8 mouse cellular contexts compared by ENCODE assay signal in the genomic region with DNA sequence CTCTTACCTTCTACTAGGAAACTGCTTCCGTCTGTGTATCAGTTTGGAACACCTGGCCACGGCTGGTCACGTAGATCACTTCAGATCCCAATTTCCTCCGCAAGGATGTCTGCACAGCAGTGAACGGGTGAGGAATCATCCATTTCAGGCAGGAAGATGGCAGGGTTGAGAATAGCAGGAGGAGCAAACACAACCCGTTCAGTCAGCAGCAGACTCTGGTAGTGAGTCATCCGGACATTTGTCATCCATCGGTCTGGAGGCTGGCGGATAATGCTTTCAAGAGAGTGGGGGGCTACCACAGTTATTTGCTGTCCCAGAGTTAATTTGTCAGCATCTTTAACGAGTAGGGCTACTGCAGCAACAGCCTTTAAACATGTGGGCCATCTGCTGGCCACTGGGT.
DNase-seq lines count a peak whose midpoint lies in the region; TF ChIP-seq lines count a peak whose summit lies in the region.
"Not testable (repeated sequence)": the region's sequence is repeated elsewhere in the genome, so short reads cannot be mapped to it uniquely, and the experiment has no call there.

No protein-coding gene starts in this region.

- H3K4me3 ChIP-seq in left cerebral cortex, adult 2 months = peak overlapping the region; percentile 19; the same call in 1 of the 2 replicates

- intact Hi-C loops in left cerebral cortex, adult 2 months (cut with DNase I) = not testable (repeated sequence)

- not testable (repeated sequence) for H3K27ac ChIP-seq in left cerebral cortex, adult 2 months

- peak; percentile 76 for DNase-seq in 3T3-L1 (ENCODE audit: low read depth, low spot score)
- peak; percentile 37 for DNase-seq in Muller cell, postnatal 12 days (ENCODE audit: inconsistent ontology term)
- peak; percentile 14 to 28 for DNase-seq in adrenal gland, postnatal 36 days
- peak; percentile 38 to 40 for DNase-seq in frontal cortex, postnatal 36 days (ENCODE audit: low spot score in 2 of 2)
- DNase-seq in layer of hippocampus, adult 8-10 months (ENCODE audit: low spot score in 2 of 2) = peak; percentile 18 to 28
- DNase-seq in left cerebral cortex, adult 2 months (ENCODE audit: extremely low spot score in 1 of 2, low spot score in 2 of 2) = peak; percentile 17 to 20
- peak; percentile 45 for DNase-seq in right cerebral cortex, adult 18-20 months
- DNase-seq in telencephalon, adult 2 months (ENCODE audit: low read depth, low spot score) = peak; percentile 15

- TF ChIP-seq CTCF in left cerebral cortex, adult 2 months (IDR thresholded peaks at IDR 0.05) = not testable (repeated sequence)

Comparison
In these comparisons a context has a peak if more than half of its experiments do, and no peak if none do; other contexts are left out.
1. DNase-seq: peak in every context shown above with its lines; median percentile 76 in 3T3-L1; 45 in right cerebral cortex, adult 18-20 months; 39 in frontal cortex, postnatal 36 days; 37 in Muller cell, postnatal 12 days; 23 in layer of hippocampus, adult 8-10 months; 21 in adrenal gland, postnatal 36 days; 18 in left cerebral cortex, adult 2 months; 15 in telencephalon, adult 2 months.